Mouse (Mus musculus) WW6 (cell line): ENCODE data around the gene Ccdc157.
A peak's percentile ranks its signal among the peaks of the same experiment; 100 is the strongest.
"Not testable (repeated sequence)": the region's sequence is repeated elsewhere in the genome, so short reads cannot be mapped to it uniquely, and the experiment has no call there.

ENCODE experiments used
- DNase-seq: peaks from one replicate; pipeline ENCODE4 v3.0.0-alpha.2; 2013; ENCODE audit warnings: low read depth, low spot score

Ccdc157 gene

DNA sequence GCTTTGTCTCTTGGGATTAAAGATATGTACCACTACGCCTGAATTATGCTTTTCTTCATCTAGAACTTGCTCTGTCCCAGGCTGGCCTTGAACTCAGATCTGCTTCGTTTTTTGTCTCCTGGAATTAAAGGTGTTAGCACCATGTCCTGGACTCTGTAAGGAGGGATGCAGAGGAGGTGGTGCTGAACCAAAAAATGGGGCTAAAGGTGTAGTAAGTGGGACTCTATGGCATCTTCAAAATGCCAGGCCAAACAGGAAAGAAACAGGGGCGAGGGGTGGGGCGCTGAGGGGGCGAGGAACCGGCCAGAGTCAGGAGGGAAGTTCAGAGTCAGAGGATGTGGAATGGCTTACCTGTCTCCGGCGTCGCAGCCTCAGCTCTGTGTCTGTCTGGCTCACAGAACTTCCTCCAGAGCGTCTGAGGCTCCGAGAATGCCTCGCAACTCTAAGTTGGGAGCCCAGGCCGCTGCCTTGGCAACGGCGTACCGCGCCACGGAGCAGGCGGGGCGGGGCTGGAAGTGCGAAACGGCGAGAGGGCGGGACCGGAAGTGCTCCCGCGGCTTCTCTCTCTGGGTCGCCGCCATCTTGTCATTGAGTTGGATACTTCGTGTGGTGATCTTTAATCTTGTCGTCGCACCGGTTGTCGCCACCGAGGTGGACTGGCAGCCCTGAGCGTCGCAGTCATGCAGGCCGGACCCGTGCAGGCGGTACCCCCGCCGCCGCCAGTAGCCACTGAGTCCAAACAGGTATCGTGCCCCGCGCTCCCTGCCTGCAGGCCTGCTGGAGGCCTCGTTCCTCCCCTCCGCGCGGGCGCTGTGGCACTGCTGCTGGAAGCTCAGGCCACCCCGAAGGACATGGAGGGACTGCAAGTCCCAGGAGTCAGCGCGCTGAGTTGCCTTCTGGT, at the start of gene Ccdc157, which contains the start of gene Sf3a1:
Ccdc157 (minus strand) TSS at position 486 of the 901 bp plus-strand sequence.
Sf3a1 (plus strand) TSS at position 543 of the 901 bp plus-strand sequence.
- DNase-seq = peak; percentile 93

DNA sequence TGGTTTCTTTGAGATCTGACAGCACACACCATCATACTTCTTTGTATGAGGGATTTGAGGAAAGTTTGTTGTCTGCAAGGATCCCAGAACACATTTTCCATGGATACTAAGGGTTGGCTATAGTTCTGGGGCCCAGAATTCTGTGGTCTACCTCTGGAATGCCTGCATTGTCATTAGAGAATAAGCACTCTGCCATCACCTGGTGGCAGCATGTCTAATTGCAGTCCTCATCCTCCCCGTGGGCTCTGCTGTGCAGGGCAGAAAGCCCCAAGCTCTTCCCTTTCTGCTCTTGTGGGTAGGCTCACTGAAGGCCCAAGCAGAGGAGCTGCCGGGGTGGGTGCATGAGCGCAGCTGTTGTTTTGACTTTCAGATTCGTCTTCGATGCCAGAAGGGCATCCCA, 49.5 kb upstream of the Ccdc157 start:
- DNase-seq = no peak

DNA sequence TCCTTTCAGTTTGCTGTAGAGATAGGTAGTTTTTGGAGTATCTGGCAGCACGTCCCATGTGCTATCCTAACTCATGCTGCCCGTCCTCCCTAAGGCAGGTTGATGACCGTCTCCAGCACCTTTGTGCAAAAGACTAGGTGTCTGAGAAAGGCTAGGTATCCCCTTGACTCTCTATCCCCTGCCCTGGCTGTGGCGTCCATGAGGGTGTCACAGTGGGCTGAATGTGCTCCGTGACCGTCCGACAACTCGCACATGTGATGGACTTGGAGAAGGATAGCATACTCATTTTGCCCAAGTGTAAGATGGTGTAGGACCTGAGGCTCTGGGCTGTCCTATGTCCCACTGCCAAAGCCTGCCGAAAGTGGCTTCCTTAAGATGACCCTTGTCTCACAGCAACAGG, 47.6 kb upstream of the Ccdc157 start:
- no peak for DNase-seq

DNA sequence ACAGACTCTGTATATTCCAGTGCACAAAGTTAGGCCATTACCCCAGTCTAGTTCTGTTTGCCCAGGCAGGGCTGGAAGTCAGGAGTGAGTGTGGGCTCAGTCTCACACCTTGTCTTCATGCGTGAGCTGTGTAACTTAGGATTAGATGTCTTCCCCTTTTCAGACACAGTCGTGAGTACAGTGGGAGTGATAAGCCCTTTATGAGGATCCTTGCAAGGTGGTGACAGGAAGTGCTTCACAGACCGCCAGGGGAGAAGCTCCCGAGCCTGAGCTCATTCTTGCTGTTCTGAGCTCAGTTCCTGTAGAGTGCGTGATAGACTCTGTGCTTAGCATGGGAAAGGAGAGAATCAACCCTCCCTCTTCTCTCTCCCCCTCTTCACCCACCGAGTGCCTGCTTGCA, 46.5 kb upstream of the Ccdc157 start:
- no peak for DNase-seq

DNA sequence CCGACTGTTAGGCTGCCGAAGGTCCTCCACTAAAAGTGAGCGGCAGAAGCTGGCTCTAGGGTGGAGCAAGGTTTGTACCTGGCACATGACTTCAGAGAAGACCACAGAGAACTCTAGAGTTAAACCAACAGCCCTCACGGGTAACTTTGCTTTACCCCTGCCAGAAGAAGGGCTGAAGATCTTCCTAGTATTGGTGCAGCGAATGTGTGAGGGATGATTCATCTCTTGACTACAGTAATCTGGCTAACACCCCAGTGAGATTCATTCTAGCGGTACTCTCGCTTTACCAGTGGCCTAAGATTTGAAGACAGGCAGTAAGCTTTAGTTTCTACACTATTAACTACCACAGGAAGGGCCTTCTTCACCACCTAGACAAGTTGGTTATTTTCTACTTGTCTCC, 45.9 kb upstream of the Ccdc157 start:
- no peak for DNase-seq

DNA sequence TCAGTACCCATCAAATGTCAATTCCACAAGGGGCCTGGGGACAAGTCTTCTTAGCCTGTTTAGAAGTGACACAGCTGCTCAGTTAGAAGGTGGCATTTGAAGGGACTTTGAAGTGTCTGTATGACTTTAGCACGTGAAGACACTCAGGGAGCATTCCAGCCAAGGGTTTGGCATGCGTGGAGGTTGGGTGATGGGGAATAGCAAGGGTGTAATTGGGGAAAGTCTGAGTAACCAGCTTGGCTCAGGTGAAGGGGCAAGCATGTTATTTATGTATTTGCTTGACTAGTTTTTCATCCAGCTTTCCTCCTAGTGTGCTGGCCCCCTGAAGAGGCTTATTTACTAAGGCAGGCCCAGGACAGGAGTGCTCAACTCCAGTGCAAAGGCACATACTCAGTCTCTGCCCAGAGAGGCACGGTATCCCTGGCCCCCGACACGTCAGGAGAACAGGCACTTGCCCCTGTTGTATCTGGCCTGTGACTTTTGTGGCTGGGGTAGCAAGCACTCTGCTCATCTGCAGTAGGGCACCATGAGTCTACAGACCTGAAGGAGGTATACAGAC, 45.1 kb upstream of the Ccdc157 start:
- DNase-seq = no peak

DNA sequence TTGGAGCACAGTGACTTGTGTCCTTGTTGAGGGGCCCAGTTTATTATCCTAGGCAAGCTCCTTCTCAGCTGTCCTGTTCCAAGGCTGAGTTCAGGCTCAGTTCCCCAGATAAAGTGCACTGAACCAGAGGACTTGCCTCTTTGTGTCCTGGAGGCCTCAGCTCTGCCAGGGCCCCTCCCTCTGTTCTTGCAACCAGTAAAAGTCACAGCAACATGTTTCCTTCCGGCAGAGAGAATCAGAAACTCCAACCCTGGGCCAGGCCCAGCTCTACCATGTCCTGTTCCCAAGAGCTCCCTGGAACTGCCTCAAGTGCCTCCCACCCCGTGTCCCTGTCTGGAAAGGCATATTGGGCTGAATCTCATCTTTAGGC, 43.6 kb upstream of the Ccdc157 start:
- no peak for DNase-seq

DNA sequence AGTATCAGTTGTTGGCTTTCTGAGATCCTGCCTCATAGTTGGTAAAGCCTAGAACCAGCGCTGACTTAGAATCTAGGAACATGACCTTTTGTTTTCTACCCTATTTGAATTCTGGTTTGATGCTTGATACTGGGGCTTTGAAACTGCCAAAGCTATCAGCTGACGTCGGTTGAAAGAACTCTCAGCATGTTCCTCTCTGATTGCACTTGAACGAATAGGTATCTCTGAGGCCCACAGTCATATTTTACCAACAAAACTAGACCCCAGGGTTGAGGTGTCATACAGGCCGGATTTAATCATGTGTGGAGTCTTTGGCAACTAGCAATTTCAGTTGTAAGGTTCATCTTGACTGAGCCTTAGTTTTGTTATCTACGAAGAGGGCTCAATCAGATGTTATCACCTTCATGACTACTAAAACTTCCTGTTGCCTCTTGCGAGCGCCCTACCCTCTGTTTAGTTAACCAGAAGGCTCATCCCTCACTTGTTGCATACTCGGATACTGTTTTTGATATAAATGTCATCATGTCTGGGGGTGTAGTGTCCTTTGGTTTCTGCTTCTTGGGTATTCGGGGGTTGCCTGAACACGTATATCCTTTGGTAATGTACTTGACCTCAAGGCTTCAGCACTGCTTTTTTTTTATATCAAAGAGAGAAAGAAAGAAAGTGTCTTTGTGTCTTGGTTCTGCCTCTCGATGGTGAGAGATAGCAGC, 43.1 kb upstream of the Ccdc157 start:
- no peak for DNase-seq

DNA sequence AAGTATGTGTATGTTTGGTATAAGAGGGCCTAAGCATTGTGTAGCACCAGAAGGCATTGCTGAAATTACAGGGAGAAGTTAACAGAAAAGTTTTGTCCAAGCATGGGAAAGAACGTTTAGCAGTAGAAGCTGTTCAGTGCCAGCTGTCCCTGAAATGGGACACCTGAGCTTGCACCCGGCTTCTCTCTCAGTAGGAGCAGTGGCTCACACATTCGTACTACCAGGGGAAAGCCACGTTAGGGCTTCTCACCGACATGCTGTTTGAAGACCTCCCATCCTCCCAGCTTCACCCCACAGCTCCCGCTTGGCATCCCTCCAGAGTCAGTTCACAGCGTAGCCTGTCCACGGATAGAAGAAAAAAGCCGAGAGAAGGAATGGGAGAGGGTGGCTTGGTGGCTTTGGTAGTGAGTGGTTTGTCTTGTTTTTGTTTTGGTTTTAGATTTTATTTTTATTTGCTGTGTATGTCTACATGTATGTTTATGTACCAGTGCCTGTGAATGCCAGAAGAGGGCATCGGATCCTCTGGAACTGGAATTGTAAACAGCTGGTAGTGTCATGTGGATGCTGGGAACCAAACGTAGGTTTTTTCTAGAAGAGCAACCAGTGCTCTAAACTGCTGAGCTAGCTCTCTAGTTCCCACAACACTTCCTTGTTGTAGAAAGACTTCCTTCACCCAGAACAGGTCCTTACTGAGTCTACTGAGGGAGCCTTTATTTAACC, 42.0 kb upstream of the Ccdc157 start:
- DNase-seq = no peak

DNA sequence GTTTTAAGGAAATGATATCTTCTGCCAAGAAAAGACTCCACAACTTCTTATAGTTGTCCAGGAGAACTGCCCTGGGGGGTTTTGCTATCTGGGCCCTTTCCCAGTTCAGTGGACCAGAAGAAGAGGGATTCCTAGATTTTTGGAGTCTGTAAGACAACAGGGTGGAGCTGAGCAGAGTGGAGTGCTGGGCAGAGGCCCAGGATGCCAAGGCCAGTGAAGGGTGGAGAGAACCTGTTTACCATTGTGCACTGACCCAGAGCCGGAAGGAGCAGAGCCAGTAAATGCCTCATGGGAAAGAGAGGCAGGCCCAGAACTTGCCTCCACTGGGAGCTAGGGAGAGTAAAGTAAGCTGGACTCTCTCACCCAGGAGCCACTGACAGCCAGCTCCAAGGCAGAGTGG, 37.6 kb upstream of the Ccdc157 start:
- no peak for DNase-seq

DNA sequence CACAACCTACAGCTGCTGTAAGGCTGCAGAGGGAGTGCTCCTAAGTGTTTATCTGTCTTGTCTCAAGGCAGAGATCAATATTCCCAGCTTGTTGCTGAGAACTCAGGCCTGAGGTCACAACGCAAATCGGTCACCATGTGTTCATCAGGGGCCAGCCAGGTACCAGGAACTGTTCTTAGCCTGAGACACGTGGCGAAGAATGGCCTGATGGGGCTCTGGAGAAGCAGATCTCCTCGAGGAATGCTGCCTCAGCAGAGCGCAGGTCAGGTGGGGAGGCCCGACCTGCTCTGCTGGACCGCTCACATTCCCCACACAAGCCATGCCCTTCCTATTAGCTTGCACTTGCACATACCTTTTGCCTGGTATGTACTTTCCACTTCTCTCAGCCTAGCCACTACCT, 36.5 kb upstream of the Ccdc157 start:
- no peak for DNase-seq

DNA sequence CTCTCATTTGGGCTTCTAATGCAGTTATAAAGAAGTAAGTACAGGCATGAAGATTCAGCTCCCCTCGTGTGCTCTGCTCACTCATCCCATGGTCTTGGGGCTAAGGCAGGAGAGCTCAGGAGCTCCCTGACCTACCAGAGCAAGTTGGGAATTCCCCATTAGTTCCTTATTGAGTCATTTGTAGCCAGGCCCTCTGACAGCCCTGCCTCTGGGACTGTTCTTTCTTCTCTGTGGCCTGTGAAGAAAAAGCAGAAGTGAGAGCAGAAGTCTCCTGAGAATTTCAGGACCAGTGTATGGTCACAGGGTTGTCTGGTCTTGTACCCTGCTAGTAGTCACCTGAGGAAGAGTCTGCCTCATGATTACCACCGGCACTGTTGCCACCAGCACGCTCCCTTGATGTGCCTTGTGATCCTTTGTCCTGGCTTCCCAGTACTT, 35.5 kb upstream of the Ccdc157 start:
- DNase-seq = no peak

DNA sequence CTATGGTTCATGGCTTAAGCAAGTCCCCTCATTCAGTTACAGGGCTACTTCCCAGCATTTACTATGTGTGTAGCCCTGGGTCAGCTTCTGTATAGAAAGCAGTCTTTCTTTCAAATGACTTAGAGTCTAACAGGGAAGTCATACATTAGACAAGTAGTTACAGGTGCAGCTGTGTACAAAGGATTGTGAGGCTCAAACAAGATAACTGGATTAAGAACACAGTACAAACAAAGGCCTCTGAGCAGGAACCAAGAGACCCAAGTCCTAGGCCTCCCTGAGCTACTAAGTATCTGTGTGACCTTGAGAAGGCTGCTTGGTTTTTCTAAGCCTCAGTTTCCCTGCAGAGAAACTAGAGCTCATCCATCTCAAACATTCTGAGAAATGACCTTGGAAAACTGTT, 33.3 kb upstream of the Ccdc157 start:
- DNase-seq = no peak

DNA sequence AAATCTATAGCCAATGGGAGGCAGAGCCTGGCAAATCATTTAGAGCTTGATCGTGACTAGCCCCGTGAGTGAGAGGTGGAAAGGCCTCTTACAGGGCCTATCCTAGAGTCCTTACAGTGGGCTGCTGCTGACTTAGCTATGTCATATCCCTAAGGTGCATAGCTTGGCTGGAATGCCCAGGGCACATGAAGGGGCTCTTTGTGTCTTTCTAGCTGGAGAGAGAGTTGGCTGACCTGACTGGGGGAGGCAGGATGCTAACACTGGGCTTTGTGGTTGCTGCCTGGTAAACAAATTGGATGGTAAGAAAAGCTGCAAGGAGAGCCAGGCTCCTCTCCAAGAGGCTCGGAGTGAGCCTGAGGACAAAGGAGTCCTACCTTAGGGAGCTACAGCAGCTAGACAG, 32.7 kb upstream of the Ccdc157 start:
- no peak for DNase-seq

DNA sequence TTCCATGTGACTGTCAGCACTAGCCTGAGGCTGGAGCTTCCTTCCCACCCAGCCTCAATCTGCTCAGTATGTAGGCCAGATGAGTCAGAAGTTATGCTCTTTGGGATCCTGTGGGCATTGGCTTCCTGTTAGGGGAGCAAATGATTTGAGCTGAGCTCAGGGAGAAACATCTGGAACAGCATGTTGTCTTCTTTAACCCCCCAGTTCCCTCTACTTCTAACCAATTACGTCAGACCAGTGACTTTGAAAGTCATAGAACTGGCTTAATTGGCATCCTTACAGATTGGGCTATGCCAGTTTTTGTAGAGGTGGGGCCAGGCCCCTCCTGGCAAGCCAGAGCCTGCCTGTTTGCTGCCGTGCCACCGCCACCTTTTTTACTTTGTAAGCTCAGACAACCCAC, 30.6 kb upstream of the Ccdc157 start:
- no peak for DNase-seq

DNA sequence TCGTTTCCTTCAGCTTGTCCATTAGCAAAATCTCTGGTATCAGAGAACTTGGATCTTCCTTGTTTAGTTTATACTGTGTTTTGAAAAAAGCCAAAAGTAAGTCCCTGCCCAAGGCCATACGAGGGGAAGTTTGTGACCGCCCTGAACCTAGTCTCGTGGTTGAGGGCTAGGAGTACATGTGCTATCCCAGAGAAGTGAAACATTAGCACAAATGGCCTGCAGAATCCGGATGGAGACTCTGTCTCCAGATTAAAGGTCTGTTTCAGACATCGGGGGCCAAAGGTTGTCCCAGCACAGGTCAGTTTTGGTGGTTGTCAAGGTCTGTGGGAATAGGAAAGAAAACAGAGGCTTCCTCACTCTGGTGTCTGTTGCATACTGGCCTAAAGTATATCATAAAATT, 29.1 kb upstream of the Ccdc157 start:
- DNase-seq = no peak

DNA sequence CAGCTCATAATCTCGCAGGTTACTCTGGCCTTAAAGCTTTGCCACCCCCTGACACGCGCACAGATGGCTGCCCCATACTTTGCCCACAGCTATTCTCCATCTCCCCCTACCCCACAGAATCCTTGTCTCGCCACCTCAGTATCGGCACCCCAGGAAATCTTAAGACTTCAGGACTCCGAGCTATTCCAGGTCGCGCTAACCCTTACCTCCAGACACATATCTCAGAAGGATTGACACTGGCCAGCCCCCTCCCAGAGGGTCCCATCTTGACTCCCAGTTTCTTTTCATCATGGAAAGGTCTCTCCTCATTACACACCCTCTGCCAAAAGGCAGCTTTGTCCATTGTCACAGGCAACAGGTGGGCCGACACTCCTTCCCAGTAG, 27.2 kb upstream of the Ccdc157 start:
- DNase-seq = no peak

DNA sequence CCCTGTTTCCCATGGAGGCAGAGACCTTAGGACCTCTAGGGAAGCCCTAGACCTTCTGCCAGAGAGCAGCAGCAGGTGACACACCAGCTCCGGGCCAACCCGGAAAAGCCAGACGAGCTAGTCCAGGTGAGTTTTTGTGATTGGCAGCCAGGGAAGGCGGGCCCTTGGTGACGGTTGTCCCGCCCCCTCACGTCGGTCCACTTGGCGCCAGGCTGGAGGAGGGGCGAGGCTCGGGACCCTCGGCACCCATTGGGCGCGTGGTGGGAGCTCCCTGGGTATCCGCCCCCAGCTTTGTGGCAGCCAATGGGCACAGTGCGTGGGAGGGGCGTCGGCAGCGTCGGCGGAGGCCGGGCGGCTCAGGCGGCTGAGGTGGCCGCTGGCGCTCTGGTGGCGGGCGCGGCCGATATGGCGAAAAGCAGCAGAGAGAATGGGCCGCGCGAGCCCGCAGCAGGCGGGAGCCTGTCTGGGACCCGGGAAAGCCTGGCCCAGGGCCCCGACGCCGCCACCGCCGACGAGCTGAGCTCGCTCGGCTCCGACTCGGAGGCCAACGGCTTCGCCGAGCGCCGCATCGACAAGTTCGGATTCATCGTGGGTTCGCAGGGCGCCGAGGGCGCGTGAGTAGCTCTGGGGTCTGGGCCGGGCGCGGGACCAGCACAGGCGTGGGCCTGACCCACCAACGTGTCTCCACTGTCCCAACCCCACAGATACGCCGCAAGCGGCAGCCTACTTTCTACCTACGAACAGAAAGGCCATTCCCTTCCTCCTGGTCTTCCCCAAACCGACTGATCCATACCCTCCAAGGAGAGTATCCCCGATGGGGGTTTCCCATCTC, 26.6 kb upstream of the Ccdc157 start, which contains the start of gene Tbc1d10a:
Tbc1d10a (plus strand) TSS at position 304 of the 832 bp plus-strand sequence.
- DNase-seq = peak; percentile 100

DNA sequence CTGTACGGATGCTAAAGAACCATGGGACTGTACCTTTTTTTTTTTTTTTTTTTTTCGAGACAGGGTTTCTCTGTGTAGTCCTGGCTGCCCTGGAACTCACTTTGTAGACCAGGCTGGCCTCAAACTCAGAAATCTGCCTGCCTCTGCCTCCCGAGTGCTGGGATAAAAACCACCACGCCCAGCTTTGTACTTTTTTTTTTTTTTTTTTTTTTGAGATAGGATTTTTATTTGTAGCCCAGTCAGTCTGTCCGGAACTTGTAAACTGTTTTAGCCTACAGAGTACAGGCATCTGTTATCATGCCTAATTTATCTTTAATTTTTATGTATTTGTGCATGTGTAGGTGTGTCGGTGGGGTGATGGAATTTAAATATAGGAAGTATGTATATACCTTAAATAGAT, 25.4 kb upstream of the Ccdc157 start:
- DNase-seq = not testable (repeated sequence)

DNA sequence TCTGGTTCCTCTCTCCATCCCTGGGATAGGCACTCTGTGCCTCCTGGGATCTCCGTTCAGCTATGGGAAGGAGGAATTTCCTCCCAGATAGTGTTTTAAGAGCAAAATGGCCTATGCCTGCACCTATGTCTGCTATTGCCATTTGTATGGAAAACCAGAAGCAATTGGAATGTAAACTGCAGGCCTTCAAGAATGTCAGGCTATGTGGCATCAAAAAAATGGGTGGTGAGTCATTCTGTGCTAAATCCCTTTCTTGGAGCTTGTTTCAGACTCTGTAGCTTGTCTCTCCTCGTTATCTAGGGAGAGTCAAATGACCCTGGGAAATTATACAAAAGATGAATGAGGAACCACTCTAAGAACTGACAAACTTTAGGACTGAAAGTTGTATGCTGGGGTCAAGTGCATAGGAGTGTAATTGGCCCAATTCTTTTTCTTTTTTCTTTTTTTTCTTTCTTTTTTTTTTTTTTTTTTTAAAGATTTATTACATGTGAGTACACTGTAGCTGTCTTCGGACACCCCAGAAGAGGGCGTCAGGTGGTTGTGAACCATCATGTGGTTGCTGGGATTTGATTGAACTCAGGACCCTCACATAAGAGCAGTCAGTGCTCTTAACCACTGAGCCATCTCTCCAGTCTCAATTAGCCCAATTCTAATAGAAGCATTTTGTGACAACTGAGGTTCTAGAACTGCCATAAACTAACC, 24.3 kb upstream of the Ccdc157 start:
- DNase-seq = no peak
